Mouse (Mus musculus) spleen, adult 2 months (tissue): ENCODE data around the gene Hsd11b1.

ENCODE experiments used
- CTCF ChIP-seq: fragments of 200-500 bp; IDR thresholded peaks from 2 replicates; pipeline ENCODE4 v1.5.1; 2011; ENCODE audit warnings: mild to moderate bottlenecking, inconsistent platforms; ENCODE audit not compliant: insufficient read depth, insufficient read length, insufficient replicate concordance; ENCODE audit errors: extremely low read depth
- POLR2A ChIP-seq: fragments of 200-500 bp; IDR thresholded peaks from 2 replicates; pipeline ENCODE4 v1.6.1; 2011; ENCODE audit warnings: low read depth, low read length, inconsistent platforms

GRCm38 (mm10) chr1:193252616-193253015 is 11.3 kb downstream of the Hsd11b1 start:
- TF ChIP-seq CTCF (no peak), POLR2A (no peak)
